Mouse (Mus musculus): Measurements from ENCODE around the gene Mapkbp1. TPM values are rescaled to one million over a fixed set of nuclear protein-coding genes. Genes with fewer than 3 reads are reported as not detected.
A peak's percentile ranks its signal among the peaks of the same experiment; 100 is the strongest.

Mapkbp1 gene
- polyA plus RNA-seq, 1 experiment from 2014 or later = 4.0 TPM

DNA sequence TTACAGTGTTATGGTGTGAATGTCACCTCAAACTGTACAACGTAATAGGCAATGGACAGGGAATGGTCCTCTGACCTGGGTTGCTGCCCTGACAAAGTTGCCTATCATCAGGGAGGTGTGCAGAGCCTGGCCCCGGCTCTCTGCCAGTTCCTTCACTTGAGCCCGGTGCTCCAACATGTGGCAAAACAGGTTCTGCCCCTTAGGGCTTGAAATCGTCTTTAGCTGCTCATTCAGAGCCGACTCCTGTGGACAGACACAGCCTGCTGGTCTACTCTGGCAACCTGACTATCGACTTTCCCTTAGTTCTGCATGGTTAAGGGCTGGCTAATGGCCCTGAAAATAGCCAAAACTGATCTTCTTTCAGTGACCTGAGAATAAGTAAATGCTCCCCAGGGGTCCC is 87.7 kb downstream of the Mapkbp1 start:
- WGBS = 69% methylated on average over 6 of the region's 6 CpGs
- H3K9me3 ChIP-seq (replicated peaks) = no peaks in the 10 kb centered on the region
- H3K36me3 ChIP-seq (ENCODE audit: poor library complexity, severe bottlenecking) = no peaks in the 10 kb centered on the region
- H3K9ac ChIP-seq = no peak overlapping the region
- H3K4me3 ChIP-seq = no peak overlapping the region
- no peak for ATAC-seq
- H3K27ac ChIP-seq = no peak overlapping the region
- H3K27me3 ChIP-seq = no peaks in the 10 kb centered on the region
- H3K4me2 ChIP-seq = no peak overlapping the region
- H3K4me1 ChIP-seq = no peaks in the 10 kb centered on the region

DNA sequence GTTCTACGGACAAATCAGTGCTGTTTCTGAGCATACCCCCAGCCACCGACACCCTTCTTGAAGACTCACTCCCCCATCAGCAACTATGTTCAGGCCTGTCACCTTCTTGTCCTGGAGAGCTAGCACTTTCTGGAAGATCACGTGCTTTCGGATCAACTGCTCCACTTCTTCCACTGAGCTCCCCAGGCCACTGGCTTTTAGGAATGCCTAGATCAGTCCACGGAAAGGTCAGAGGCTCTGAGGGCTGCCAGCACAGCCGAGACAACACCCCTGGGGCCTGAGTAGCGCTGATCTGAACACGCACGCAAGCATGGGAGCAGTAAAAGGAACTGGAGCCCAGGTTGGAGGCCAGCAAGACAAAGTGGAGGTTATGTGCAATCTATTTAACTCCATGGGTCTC is 88.2 kb downstream of the Mapkbp1 start:
- no peaks in the 10 kb centered on the region for H3K27me3 ChIP-seq
- no peak for ATAC-seq
- no peak overlapping the region for H3K27ac ChIP-seq
- no peaks in the 10 kb centered on the region for H3K9me3 ChIP-seq (replicated peaks)
- H3K4me2 ChIP-seq = no peak overlapping the region
- H3K4me3 ChIP-seq = no peak overlapping the region
- 76% methylated on average over 9 of the region's 9 CpGs for WGBS
- H3K9ac ChIP-seq = no peak overlapping the region
- no peaks in the 10 kb centered on the region for H3K4me1 ChIP-seq
- H3K36me3 ChIP-seq (ENCODE audit: poor library complexity, severe bottlenecking) = no peaks in the 10 kb centered on the region

DNA sequence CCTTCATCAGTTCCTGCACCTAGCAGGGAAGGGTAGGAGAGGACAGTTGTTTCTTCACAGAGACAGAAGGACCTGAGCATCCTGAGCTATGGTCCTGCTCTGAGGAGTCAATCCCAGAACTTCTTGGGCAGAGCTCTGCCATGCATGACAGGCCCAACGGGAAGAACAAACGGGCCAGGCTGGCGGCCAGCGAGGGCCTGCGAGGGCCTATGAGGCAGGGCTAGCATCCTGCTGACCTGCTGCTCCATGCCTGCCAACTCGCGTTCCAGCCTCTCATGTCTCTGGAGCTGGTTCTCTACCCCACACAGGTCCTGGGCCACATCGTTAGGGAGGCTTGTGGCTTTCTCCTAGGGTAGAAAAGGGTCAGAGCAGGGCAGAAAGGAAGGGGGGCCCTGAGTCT is 89.7 kb downstream of the Mapkbp1 start:
- ATAC-seq = no peak

DNA sequence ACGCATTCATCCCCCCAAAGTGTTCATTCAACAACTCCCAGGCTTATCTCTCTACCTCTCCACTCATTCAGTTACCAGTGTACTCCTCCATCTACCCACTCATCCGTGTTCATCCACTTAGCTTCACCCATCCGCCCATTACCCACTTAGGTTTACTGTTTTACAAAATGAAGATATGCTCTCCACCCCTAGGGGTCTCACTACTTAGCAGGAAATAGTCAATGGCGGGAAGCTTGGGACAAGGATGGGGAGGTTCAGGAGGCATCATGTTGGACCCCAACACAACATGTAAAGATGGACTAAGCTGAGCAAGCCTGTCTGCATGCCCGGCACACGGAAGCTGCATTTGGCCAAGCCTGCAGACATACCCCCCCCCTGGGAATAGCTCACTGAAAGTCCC is 92.1 kb downstream of the Mapkbp1 start:
- ATAC-seq = no peak
- Histone ChIP-seq H3K36me3 (ENCODE audit: poor library complexity, severe bottlenecking) (no peaks in the 10 kb centered on the region), H3K4me3 (no peak overlapping the region), H3K4me1 (peaks cover 12% of the 10 kb centered on the region; the same call in 1 of the 2 replicates), H3K9me3 (replicated peaks) (no peaks in the 10 kb centered on the region), H3K27me3 (no peaks in the 10 kb centered on the region), H3K27ac (no peak overlapping the region), H3K9ac (no peak overlapping the region), H3K4me2 (no peak overlapping the region)
- WGBS = 82% methylated on average over 6 of the region's 6 CpGs

More for the DNA sequence above, 89.7 kb downstream of the Mapkbp1 start:
- H3K27me3 ChIP-seq = no peaks in the 10 kb centered on the region
- no peak overlapping the region for H3K27ac ChIP-seq
- 79% methylated on average over 8 of the region's 8 CpGs for WGBS
- H3K4me2 ChIP-seq = no peak overlapping the region
- H3K9ac ChIP-seq = no peak overlapping the region
- H3K9me3 ChIP-seq (replicated peaks) = no peaks in the 10 kb centered on the region
- H3K4me1 ChIP-seq = no peaks in the 10 kb centered on the region
- no peaks in the 10 kb centered on the region for H3K36me3 ChIP-seq (ENCODE audit: poor library complexity, severe bottlenecking)
- no peak overlapping the region for H3K4me3 ChIP-seq

DNA sequence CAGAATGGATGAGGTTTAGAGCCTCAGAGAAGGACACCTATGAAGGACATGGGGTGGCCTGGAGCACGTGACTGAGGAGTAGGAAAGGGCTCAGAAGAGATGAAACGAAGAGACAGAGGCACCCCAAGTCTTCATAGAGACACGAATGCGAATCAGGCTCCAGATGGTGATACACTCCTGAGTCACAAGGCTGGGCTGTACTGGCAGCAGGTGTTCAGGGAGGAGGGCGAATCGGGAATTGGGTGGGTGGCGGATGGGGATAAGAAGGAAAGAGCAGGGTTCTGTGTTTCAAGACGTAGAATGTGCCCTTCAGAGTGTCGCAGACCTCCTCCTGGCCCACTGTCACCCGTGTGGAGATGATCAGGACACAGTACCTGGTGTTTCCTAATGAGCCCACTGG is 92.7 kb downstream of the Mapkbp1 start:
- Histone ChIP-seq H3K27me3 (no peaks in the 10 kb centered on the region), H3K27ac (no peak overlapping the region), H3K36me3 (ENCODE audit: poor library complexity, severe bottlenecking) (no peaks in the 10 kb centered on the region), H3K4me1 (peaks cover 12% of the 10 kb centered on the region; the same call in 1 of the 2 replicates), H3K9ac (no peak overlapping the region), H3K9me3 (replicated peaks) (no peaks in the 10 kb centered on the region), H3K4me3 (no peak overlapping the region), H3K4me2 (no peak overlapping the region)
- WGBS = 92% methylated on average over 10 of the region's 10 CpGs
- ATAC-seq = no peak

DNA sequence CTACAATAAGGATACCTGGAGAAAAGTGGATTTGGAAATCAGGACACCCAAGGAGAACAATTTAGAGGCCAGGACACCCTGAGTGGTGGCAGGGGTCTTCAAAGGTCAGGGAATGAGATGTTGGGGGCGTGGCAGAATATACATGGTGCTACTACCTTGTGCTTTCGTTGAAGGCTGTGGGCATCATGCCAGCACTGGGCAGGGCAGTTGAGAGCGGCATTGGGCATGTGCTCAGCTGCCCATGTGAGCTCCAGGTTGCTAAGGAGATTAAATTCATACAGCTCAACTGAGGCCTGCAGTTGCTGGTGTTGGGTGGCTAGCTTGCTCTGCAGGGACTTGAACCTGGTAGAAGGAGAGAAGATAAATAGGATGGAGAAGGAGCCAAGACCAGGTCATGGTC is 93.7 kb downstream of the Mapkbp1 start:
- H3K9ac ChIP-seq = no peak overlapping the region
- ATAC-seq = no peak
- 84% methylated on average over 3 of the region's 3 CpGs for WGBS
- H3K4me1 ChIP-seq = peaks cover 12% of the 10 kb centered on the region; the same call in 1 of the 2 replicates
- no peaks in the 10 kb centered on the region for H3K36me3 ChIP-seq (ENCODE audit: poor library complexity, severe bottlenecking)
- no peaks in the 10 kb centered on the region for H3K9me3 ChIP-seq (replicated peaks)
- no peaks in the 10 kb centered on the region for H3K27me3 ChIP-seq
- no peak overlapping the region for H3K4me2 ChIP-seq
- no peak overlapping the region for H3K4me3 ChIP-seq
- no peak overlapping the region for H3K27ac ChIP-seq

DNA sequence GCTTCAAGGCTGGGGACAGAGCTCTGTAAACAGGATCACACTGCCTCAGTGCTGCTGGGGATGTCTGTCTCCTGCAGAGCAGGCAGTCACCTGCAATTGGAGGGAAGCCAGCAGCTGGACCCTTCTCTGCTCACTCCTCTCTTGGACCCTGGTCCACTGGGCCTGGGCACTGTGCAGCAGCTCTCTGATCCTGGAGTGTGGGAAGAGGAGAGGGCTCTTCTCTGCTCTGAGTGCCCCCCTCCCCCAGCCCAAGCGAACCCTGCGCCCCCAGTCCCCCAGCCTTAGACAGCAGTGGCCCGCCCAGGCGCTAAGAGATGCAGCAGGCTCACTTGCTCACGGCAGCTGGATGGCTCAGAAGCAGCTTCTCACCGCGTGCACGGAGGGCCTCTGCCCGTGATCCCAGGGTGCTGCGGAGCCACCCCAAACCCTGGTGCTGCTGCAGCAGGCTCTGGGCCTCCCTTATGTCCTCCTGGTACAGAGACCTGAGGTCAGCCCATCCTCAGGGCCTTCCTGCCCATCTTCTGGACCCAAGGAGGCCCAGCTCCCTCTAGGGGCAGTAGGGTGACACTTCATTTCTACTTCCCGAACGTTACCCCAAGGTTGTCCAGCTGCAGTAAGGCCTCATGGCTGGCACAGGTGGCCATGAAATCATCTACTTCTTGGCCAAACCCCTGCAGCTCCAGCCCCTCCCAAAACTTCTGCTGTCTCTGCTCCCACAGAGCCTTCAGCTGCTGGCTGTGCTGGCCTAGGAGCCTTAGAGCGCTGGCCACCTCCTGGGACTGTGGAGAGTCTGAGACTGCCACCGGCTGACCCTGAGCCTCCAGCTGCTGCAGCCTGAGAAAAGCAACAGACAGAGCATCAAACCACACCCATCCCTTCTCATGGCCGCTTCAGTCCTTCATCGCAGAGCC is 96.3 kb downstream of the Mapkbp1 start:
- Histone ChIP-seq H3K27ac (no peak overlapping the region), H3K4me3 (no peak overlapping the region), H3K27me3 (no peaks in the 10 kb centered on the region), H3K9me3 (replicated peaks) (no peaks in the 10 kb centered on the region), H3K9ac (peak overlapping the region; percentile 41; the same call in 1 of the 2 replicates), H3K36me3 (ENCODE audit: poor library complexity, severe bottlenecking) (no peaks in the 10 kb centered on the region), H3K4me2 (peak overlapping the region; percentile 24; the same call in 1 of the 2 replicates), H3K4me1 (peaks cover 12% of the 10 kb centered on the region; the same call in 1 of the 2 replicates)
- no peak; the same call in 1 of the 2 replicates for ATAC-seq
- whole genome bisulfite sequencing = 37% methylated on average over 16 of the region's 16 CpGs

DNA sequence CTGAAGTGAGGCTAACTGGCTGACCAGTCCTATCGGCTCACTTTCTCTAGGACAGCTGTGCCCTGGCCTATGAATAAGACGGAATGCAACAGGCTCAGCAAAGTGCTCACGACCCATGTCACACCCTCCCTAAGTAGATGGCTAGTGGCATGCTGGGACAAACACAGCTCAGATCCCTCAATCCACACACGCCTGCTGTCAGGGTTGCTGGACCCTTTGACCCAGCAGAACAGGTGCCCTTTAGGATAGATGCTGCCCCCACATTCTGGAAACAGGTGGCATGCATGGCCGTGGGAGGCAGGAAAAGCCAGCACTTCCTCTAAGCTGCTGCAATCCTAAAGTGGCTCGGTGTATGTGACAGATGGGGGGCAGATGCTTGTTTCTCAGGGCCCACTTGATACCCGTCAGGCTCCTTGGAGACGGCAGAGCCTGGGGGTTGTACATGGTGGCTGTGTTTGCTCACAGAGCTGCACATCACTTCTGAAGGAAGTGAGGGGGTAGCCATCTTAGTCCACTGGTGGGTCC is 97.0 kb downstream of the Mapkbp1 start:
- H3K27ac ChIP-seq = no peak overlapping the region
- no peaks in the 10 kb centered on the region for H3K9me3 ChIP-seq (replicated peaks)
- no peak overlapping the region for H3K4me2 ChIP-seq
- WGBS = 67% methylated on average over 8 of the region's 8 CpGs
- peaks cover 1% of the 10 kb centered on the region for H3K27me3 ChIP-seq
- no peak for ATAC-seq
- H3K9ac ChIP-seq = no peak overlapping the region
- H3K4me1 ChIP-seq = peaks cover 12% of the 10 kb centered on the region; the same call in 1 of the 2 replicates
- no peaks in the 10 kb centered on the region for H3K36me3 ChIP-seq (ENCODE audit: poor library complexity, severe bottlenecking)
- no peak overlapping the region for H3K4me3 ChIP-seq

DNA sequence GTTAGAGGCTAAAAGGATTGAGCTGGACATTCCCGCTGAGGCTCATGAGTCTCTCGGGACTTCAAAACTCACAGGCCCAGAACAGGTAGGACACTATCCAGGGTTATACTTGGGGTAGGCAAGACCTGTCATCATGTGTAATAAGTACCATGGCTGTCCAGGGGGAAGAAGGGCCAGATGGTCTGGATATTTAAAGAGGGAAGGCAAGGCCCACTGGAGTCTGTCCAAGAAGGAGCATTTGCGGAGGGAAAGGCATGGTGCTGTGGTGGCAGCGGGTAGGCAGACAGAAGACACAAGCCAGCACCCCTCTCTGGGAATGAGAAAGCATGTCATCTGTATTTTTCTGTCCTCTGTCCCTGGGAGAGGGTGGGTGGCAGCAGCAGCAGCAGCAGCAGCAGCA is 101.6 kb downstream of the Mapkbp1 start:
- Histone ChIP-seq H3K36me3 (ENCODE audit: poor library complexity, severe bottlenecking) (no peaks in the 10 kb centered on the region), H3K4me3 (no peak overlapping the region), H3K9ac (no peak overlapping the region), H3K4me2 (no peak overlapping the region), H3K27me3 (peaks cover 30% of the 10 kb centered on the region), H3K27ac (no peak overlapping the region), H3K9me3 (replicated peaks) (no peaks in the 10 kb centered on the region), H3K4me1 (peaks cover 14% of the 10 kb centered on the region)
- 91% methylated on average over 4 of the region's 4 CpGs for WGBS
- ATAC-seq = no peak

DNA sequence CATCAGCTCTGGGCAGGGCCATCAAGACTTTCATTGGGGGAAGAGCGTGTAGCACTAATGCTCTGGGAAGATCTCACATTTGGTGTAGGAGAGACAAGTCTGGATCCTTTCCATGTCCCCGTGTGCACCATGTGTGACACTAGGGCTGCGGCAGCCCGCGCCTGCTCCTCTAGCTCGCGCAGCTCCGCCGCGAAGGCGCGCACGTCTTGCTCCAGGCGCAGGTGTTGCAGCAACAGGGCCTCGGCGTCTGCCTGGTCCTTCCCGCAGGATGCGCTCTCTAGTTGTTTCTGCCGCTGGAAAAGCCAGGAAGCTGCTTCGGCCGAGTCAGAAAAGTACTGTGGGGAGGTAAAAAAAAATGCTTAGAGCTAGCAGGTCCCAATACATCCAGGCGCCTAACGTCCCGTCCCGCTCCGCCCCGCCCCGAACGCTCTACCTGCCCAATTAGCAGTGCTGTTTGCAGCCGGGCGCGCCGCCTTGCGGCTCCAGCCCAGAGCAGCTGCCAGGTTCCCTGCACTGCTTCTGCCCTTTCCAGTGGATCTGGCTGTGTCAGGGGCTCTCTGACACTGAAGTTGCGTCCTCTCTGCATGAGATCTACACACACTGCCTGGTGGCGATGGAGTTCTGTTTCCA is 103.7 kb downstream of the Mapkbp1 start:
- H3K9ac ChIP-seq = peak overlapping the region; percentile 5
- 1% methylated on average over 36 of the region's 36 CpGs for WGBS
- peak overlapping the region; percentile 65 for H3K4me2 ChIP-seq
- no peaks in the 10 kb centered on the region for H3K9me3 ChIP-seq (replicated peaks)
- H3K4me3 ChIP-seq = peak overlapping the region; percentile 32
- peaks cover 9% of the 10 kb centered on the region; the same call in 1 of the 2 replicates for H3K4me1 ChIP-seq
- peak; percentile 70 for ATAC-seq
- H3K36me3 ChIP-seq (ENCODE audit: poor library complexity, severe bottlenecking) = no peaks in the 10 kb centered on the region
- no peak overlapping the region for H3K27ac ChIP-seq
- H3K27me3 ChIP-seq = peaks cover 30% of the 10 kb centered on the region
